Mouse (Mus musculus): ENCODE measurements around the gene Rps6ka5. TPM values are rescaled to one million over a fixed set of nuclear protein-coding genes. Genes with fewer than 3 reads are reported as not detected.

Rps6ka5 gene
- polyA plus RNA-seq (2015; fragmentation: Nextera tagmentation; extraction: Ambion mirVana): 4.8 and 5.2 TPM in 2 replicates

GRCm38 (mm10) chr12:100726651-100727050 is at the start of gene Rps6ka5:
Rps6ka5 (minus strand) TSS chr12:100726983.
- ATAC-seq (ENCODE audit: borderline replicate concordance, extremely low read depth, low FRiP score, low TSS enrichment): no peak
- Histone ChIP-seq H3K9ac (no peak within 1 kb of the TSS), H3K27ac (no peak within 1 kb of the TSS), H3K4me2 (peak within 1 kb of the TSS; percentile 65), H3K4me1 (peaks cover 14% of the 10 kb centered on the region; the same call in 1 of the 2 replicates), H3K9me3 (no peaks in the 10 kb centered on the region), H3K4me3 (no peak within 1 kb of the TSS), H3K27me3 (no peaks in the 10 kb centered on the region), H3K36me3 (no peaks in the 10 kb centered on the region)
- WGBS: 92% methylated on average over 4 of the region's 4 CpGs

GRCm38 (mm10) chr12:100775911-100776581 is 49.3 kb upstream of the Rps6ka5 start:
- Histone ChIP-seq H3K27ac (no peak overlapping the region), H3K9me3 (no peaks in the 10 kb centered on the region), H3K9ac (no peak overlapping the region), H3K36me3 (no peaks in the 10 kb centered on the region), H3K4me2 (no peak overlapping the region), H3K4me1 (peaks cover 25% of the 10 kb centered on the region), H3K27me3 (no peaks in the 10 kb centered on the region), H3K4me3 (no peak overlapping the region)
- no peak for ATAC-seq (ENCODE audit: borderline replicate concordance, extremely low read depth, low FRiP score, low TSS enrichment)
- WGBS: 64% methylated on average over 8 of the region's 8 CpGs

GRCm38 (mm10) chr12:100775291-100775690 is 48.5 kb upstream of the Rps6ka5 start:
- Histone ChIP-seq H3K36me3 (no peaks in the 10 kb centered on the region), H3K27me3 (no peaks in the 10 kb centered on the region), H3K4me1 (peaks cover 25% of the 10 kb centered on the region), H3K9ac (no peak overlapping the region), H3K27ac (no peak overlapping the region), H3K4me2 (no peak overlapping the region), H3K4me3 (no peak overlapping the region), H3K9me3 (no peaks in the 10 kb centered on the region)
- ATAC-seq (ENCODE audit: borderline replicate concordance, extremely low read depth, low FRiP score, low TSS enrichment): no peak

- WGBS: 70% methylated on average over 7 of the region's 7 CpGs
- peaks cover 22% of the 10 kb centered on the region for H3K4me1 ChIP-seq
- H3K4me2 ChIP-seq: no peak overlapping the region
- no peaks in the 10 kb centered on the region for H3K27me3 ChIP-seq
- no peaks in the 10 kb centered on the region for H3K36me3 ChIP-seq
- H3K4me3 ChIP-seq: no peak overlapping the region
- no peak for ATAC-seq (ENCODE audit: borderline replicate concordance, extremely low read depth, low FRiP score, low TSS enrichment)
- H3K9ac ChIP-seq: no peak overlapping the region
- H3K9me3 ChIP-seq: no peaks in the 10 kb centered on the region
- no peak overlapping the region for H3K27ac ChIP-seq
These were observed 48.0 kb upstream of the Rps6ka5 start for GRCm38 (mm10) chr12:100774756-100775155.

- no peaks in the 10 kb centered on the region for H3K9me3 ChIP-seq
- H3K4me3 ChIP-seq: no peak overlapping the region
- H3K9ac ChIP-seq: no peak overlapping the region
- no peak overlapping the region for H3K27ac ChIP-seq
- 19% methylated on average over 7 of the region's 7 CpGs for WGBS
- H3K4me1 ChIP-seq: peaks cover 5% of the 10 kb centered on the region; the same call in 1 of the 2 replicates
- H3K4me2 ChIP-seq: no peak overlapping the region
- H3K27me3 ChIP-seq: no peaks in the 10 kb centered on the region
- no peaks in the 10 kb centered on the region for H3K36me3 ChIP-seq
- peak; percentile 11; the same call in 1 of the 2 replicates for ATAC-seq (ENCODE audit: borderline replicate concordance, extremely low read depth, low FRiP score, low TSS enrichment)
These were observed 45.6 kb upstream of the Rps6ka5 start for GRCm38 (mm10) chr12:100772230-100772984.

- Histone ChIP-seq H3K4me3 (no peak overlapping the region), H3K27me3 (no peaks in the 10 kb centered on the region), H3K4me1 (peaks cover 3% of the 10 kb centered on the region; the same call in 1 of the 2 replicates), H3K27ac (no peak overlapping the region), H3K9ac (no peak overlapping the region), H3K4me2 (no peak overlapping the region), H3K9me3 (no peaks in the 10 kb centered on the region), H3K36me3 (no peaks in the 10 kb centered on the region)
- 64% methylated on average over 3 of the region's 3 CpGs for WGBS
- no peak for ATAC-seq (ENCODE audit: borderline replicate concordance, extremely low read depth, low FRiP score, low TSS enrichment)
These were observed 44.0 kb upstream of the Rps6ka5 start for GRCm38 (mm10) chr12:100770765-100771164.

GRCm38 (mm10) chr12:100769871-100770270 is 43.1 kb upstream of the Rps6ka5 start:
- Histone ChIP-seq H3K9me3 (no peaks in the 10 kb centered on the region), H3K9ac (no peak overlapping the region), H3K27me3 (no peaks in the 10 kb centered on the region), H3K4me3 (no peak overlapping the region), H3K4me2 (no peak overlapping the region), H3K36me3 (no peaks in the 10 kb centered on the region), H3K4me1 (0 out of 2 replicates have a peak, but pooled peaks cover 3% of the 10 kb centered on the region), H3K27ac (no peak overlapping the region)
- ATAC-seq (ENCODE audit: borderline replicate concordance, extremely low read depth, low FRiP score, low TSS enrichment): no peak
- WGBS: 87% methylated on average over 6 of the region's 6 CpGs

GRCm38 (mm10) chr12:100764329-100765018 is 37.7 kb upstream of the Rps6ka5 start:
- H3K4me3 ChIP-seq: no peak overlapping the region
- no peaks in the 10 kb centered on the region for H3K27me3 ChIP-seq
- no peak overlapping the region for H3K9ac ChIP-seq
- ATAC-seq (ENCODE audit: borderline replicate concordance, extremely low read depth, low FRiP score, low TSS enrichment): no peak
- H3K36me3 ChIP-seq: no peaks in the 10 kb centered on the region
- H3K27ac ChIP-seq: 0 out of 2 replicates have a peak overlapping the region, but pooled peaks have one; percentile 23
- 39% methylated on average over 13 of the region's 13 CpGs for WGBS
- no peak overlapping the region for H3K4me2 ChIP-seq
- no peaks in the 10 kb centered on the region for H3K9me3 ChIP-seq
- H3K4me1 ChIP-seq: no peaks in the 10 kb centered on the region

GRCm38 (mm10) chr12:100762663-100763425 is 36.1 kb upstream of the Rps6ka5 start:
- no peaks in the 10 kb centered on the region for H3K36me3 ChIP-seq
- no peak overlapping the region for H3K4me2 ChIP-seq
- WGBS: 59% methylated on average over 11 of the region's 11 CpGs
- no peak overlapping the region for H3K27ac ChIP-seq
- ATAC-seq (ENCODE audit: borderline replicate concordance, extremely low read depth, low FRiP score, low TSS enrichment): no peak
- no peaks in the 10 kb centered on the region for H3K9me3 ChIP-seq
- H3K4me3 ChIP-seq: no peak overlapping the region
- H3K9ac ChIP-seq: no peak overlapping the region
- no peaks in the 10 kb centered on the region for H3K4me1 ChIP-seq
- no peaks in the 10 kb centered on the region for H3K27me3 ChIP-seq

GRCm38 (mm10) chr12:100757427-100757826 is 30.6 kb upstream of the Rps6ka5 start:
- H3K4me2 ChIP-seq: no peak overlapping the region
- no peak overlapping the region for H3K27ac ChIP-seq
- ATAC-seq (ENCODE audit: borderline replicate concordance, extremely low read depth, low FRiP score, low TSS enrichment): no peak
- no peaks in the 10 kb centered on the region for H3K36me3 ChIP-seq
- no peak overlapping the region for H3K9ac ChIP-seq
- no peaks in the 10 kb centered on the region for H3K4me1 ChIP-seq
- 49% methylated on average over 4 of the region's 4 CpGs for whole genome bisulfite sequencing
- no peaks in the 10 kb centered on the region for H3K9me3 ChIP-seq
- H3K27me3 ChIP-seq: no peaks in the 10 kb centered on the region
- no peak overlapping the region for H3K4me3 ChIP-seq

GRCm38 (mm10) chr12:100753716-100754115 is 26.9 kb upstream of the Rps6ka5 start:
- no peak overlapping the region for H3K4me3 ChIP-seq
- no peak overlapping the region for H3K9ac ChIP-seq
- H3K36me3 ChIP-seq: no peaks in the 10 kb centered on the region
- ATAC-seq (ENCODE audit: borderline replicate concordance, extremely low read depth, low FRiP score, low TSS enrichment): peak; percentile 23; the same call in 1 of the 2 replicates
- no peaks in the 10 kb centered on the region for H3K4me1 ChIP-seq
- no peaks in the 10 kb centered on the region for H3K9me3 ChIP-seq
- no peak overlapping the region for H3K27ac ChIP-seq
- no peaks in the 10 kb centered on the region for H3K27me3 ChIP-seq
- no peak overlapping the region for H3K4me2 ChIP-seq
- WGBS: 22% methylated on average over 1 of the region's 1 CpGs

Measured in lung, embryonic 15.5 days (tissue).